Mouse (Mus musculus) effector memory CD4-positive, alpha-beta T cell, adult 5 months (primary cell): ENCODE data around the gene Dleu7. TPM values are rescaled to one million over a fixed set of nuclear protein-coding genes. Genes with fewer than 3 reads are reported as not detected.

Experiments
- polyA plus RNA-seq: library from polyadenylated mRNA; unstranded; fragments of 100-300 nt; shearing (Covaris generic); gene quantifications from one replicate; pipeline ENCODE4 v1.2.1, GENCODE M21; 2017

Gene Dleu7
- not detected for polyA plus RNA-seq

GRCm38 (mm10) chr14:62292488-62293339, at the start of gene Dleu7, which contains the start of gene Rnaseh2b:
Dleu7 (minus strand) TSS chr14:62293047.
Rnaseh2b (plus strand) TSS chr14:62292589.

Other genes with a start within 250 kb of the Dleu7 start
- gene Rnaseh2b, start 458 bp downstream of the Dleu7 start, polyA plus RNA-seq = 18.6 TPM
- not detected for gene Gucy1b2, start 163.2 kb upstream of the Dleu7 start, polyA plus RNA-seq